Mouse (Mus musculus) ES-E14 (cell line): ENCODE measurements at regions not wholly inside any gene's neighbourhood (a gene's known extent, or its start where the extent isn't known, plus 50 kb on each side); places are given as distances from the start of the nearest gene placed in this dataset.
"Not testable (repeated sequence)": the region's sequence is repeated elsewhere in the genome, so short reads cannot be mapped to it uniquely, and the experiment has no call there.

Experiments
- DNase-seq: peaks from one replicate; pipeline ENCODE4 v3.0.0-alpha.2; 2013; ENCODE audit warnings: low read depth, low spot score
- H3K27ac ChIP-seq: 2 replicates; pipeline ENCODE4 v1.5.1; 2012; ENCODE audit warnings: low read depth, mild to moderate bottlenecking, low read length, moderate library complexity, mixed read lengths; ENCODE audit not compliant: poor library complexity, insufficient read depth, severe bottlenecking
- H3K36me3 ChIP-seq: 2 replicates; pipeline ENCODE4 v1.6.1; 2012; ENCODE audit warnings: mild to moderate bottlenecking, low read length, moderate library complexity, mixed read lengths; ENCODE audit not compliant: control insufficient read depth, poor library complexity, insufficient read depth, severe bottlenecking
- H3K4me1 ChIP-seq, 2 experiments: fragments of 150-350 bp in 1 of 2; sonication (generic) in 1 of 2; 2 replicates each; pipeline ENCODE4 v1.6.1; 2012; ENCODE audit warnings: low read length in 2 of 2, mild to moderate bottlenecking in 1 of 2, mixed read lengths in 1 of 2; ENCODE audit not compliant: control insufficient read depth in 2 of 2, insufficient read depth in 2 of 2, poor library complexity in 1 of 2
- H3K4me3 ChIP-seq, 2 experiments: fragments of 150-350 bp in 1 of 2; sonication (generic) in 1 of 2; 2 replicates each; pipeline ENCODE4 v1.5.1; 2012; ENCODE audit warnings: low read length in 2 of 2, low read depth in 1 of 2, mild to moderate bottlenecking in 1 of 2, mixed read lengths in 1 of 2; ENCODE audit not compliant: insufficient read depth in 1 of 2, poor library complexity in 1 of 2, severe bottlenecking in 1 of 2
- H3K9ac ChIP-seq: 2 replicates; pipeline ENCODE4 v1.6.1; 2012; ENCODE audit warnings: low read depth, mild to moderate bottlenecking, low read length, mixed read lengths; ENCODE audit not compliant: poor library complexity, insufficient read depth, severe bottlenecking
- H3K9me3 ChIP-seq: fragments of 150-350 bp; sonication (generic); 2 replicates; pipeline ENCODE4 v1.6.1; 2012; ENCODE audit warnings: low read depth, mild to moderate bottlenecking, low read length; ENCODE audit not compliant: control insufficient read depth, insufficient read depth
- CHD2 ChIP-seq: IDR thresholded peaks from 2 replicates; pipeline ENCODE4 v1.6.1; 2014; ENCODE audit warnings: mild to moderate bottlenecking, low read depth, low read length, inconsistent platforms
- HCFC1 ChIP-seq: IDR thresholded peaks from 2 replicates; pipeline ENCODE4 v1.6.1; 2012; ENCODE audit warnings: low read length, inconsistent platforms, borderline replicate concordance; ENCODE audit not compliant: insufficient read depth
- MAFK ChIP-seq: IDR thresholded peaks from 2 replicates; pipeline ENCODE4 v1.6.1; 2014; ENCODE audit warnings: mild to moderate bottlenecking, low read depth, low read length, inconsistent platforms; ENCODE audit not compliant: insufficient read depth
- ZC3H11A ChIP-seq: IDR thresholded peaks from 2 replicates; pipeline ENCODE4 v1.6.1; 2012; ENCODE audit warnings: low read depth, mild to moderate bottlenecking, inconsistent platforms, low read length, borderline replicate concordance
- ZNF384 ChIP-seq: IDR thresholded peaks from 2 replicates; pipeline ENCODE4 v1.6.1; 2012; ENCODE audit warnings: low read depth, low read length, inconsistent platforms
- in situ Hi-C, 2 experiments: fragments of 600-800 bp; cut with MboI; formaldehyde crosslinking; loops; one replicate each; pipeline ENCODE4 v1.15.1; 2025; ENCODE audit warnings: low sequenced_read_pairs in 2 of 2, inconsistent platforms in 1 of 2; ENCODE audit not compliant: unreplicated experiment in 2 of 2

DNA sequence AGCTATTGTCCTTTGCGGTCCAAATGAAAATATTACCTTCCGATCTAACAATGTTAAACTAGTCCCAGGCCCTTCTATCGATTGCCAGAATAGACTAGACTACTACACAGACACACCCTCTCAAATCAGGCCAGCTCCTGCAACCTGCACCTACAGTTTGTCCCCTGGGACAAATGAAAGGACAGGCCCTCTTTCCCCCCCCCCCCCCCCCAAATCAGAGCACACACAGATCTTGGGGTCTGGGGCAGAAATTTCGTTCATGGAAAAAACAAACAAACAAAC is 77.8 kb downstream of the BC107364 start:
- H3K4me1 ChIP-seq, H3K27ac ChIP-seq, H3K36me3 ChIP-seq, H3K4me3 ChIP-seq, H3K9me3 ChIP-seq, DNase-seq, in situ Hi-C loops, H3K9ac ChIP-seq: not testable (repeated sequence)

DNA sequence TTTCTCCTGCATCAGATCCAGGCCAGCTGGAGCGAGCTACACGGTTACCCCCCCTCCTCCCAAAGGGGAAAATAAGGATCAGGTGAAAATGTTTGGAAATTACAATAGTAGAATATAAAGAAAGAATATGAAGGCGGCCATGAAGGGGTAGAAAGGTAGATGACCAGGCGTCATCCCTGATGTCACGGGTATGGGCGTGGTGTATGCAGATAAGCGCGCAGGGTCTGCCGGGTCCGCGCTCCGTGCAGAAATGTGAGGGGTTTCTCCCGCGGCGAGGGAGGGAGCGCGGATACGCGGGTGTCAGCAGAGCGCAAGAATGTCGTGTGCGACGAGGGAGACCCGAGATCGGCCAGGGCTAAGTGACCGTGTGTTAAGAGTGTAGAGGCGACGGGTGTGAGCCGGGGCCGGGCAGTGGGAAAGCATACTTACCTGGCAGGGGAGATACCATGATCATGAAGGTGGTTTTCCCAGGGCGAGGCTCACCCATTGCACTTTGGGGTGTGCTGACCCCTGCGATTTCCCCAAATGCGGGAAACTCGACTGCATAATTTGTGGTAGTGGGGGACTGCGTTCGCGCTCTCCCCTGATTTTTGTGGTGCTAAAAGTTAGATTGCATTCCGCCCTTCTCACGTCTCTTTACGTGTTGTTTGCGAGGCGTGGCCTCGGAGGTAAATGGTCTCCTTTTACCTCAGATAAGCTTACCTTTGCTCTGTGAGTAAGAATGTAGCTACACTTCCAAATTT is 78.3 kb downstream of the BC107364 start:
- H3K4me1 ChIP-seq, H3K36me3 ChIP-seq, H3K9me3 ChIP-seq, DNase-seq, in situ Hi-C loops, H3K4me3 ChIP-seq, H3K9ac ChIP-seq, H3K27ac ChIP-seq: not testable (repeated sequence)

GRCm38 (mm10) chr3:96362581-96362980 is 68.8 kb upstream of the Fcgr1 start:
- in situ Hi-C loops, DNase-seq, H3K4me3 ChIP-seq, H3K36me3 ChIP-seq, H3K27ac ChIP-seq, H3K9me3 ChIP-seq, H3K4me1 ChIP-seq, H3K9ac ChIP-seq: not testable (repeated sequence)

GRCm38 (mm10) chr3:96360816-96361215 is 67.0 kb upstream of the Fcgr1 start:
- TF ChIP-seq ZC3H11A, result no peak
- no peak for TF ChIP-seq MAFK
- no peak for TF ChIP-seq ZNF384
- TF ChIP-seq HCFC1, result no peak
- no peak for TF ChIP-seq CHD2
- no peak overlapping the region for H3K4me3 ChIP-seq
- H3K27ac ChIP-seq, result no peak overlapping the region
- no peak for DNase-seq
- H3K9me3 ChIP-seq, result peaks cover 8% of the 10 kb centered on the region
- in situ Hi-C loops, result no loop called here
- H3K9ac ChIP-seq, result no peak overlapping the region
- no peaks in the 10 kb centered on the region for H3K4me1 ChIP-seq
- no peaks in the 10 kb centered on the region for H3K36me3 ChIP-seq

DNA sequence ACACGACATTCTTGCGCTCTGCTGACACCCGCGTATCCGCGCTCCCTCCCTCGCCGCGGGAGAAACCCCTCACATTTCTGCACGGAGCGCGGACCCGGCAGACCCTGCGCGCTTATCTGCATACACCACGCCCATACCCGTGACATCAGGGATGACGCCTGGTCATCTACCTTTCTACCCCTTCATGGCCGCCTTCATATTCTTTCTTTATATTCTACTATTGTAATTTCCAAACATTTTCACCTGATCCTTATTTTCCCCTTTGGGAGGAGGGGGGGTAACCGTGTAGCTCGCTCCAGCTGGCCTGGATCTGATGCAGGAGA is 66.4 kb upstream of the Fcgr1 start:
- H3K9me3 ChIP-seq, H3K36me3 ChIP-seq, H3K9ac ChIP-seq, DNase-seq, H3K27ac ChIP-seq, in situ Hi-C loops, H3K4me1 ChIP-seq, H3K4me3 ChIP-seq: not testable (repeated sequence)

DNA sequence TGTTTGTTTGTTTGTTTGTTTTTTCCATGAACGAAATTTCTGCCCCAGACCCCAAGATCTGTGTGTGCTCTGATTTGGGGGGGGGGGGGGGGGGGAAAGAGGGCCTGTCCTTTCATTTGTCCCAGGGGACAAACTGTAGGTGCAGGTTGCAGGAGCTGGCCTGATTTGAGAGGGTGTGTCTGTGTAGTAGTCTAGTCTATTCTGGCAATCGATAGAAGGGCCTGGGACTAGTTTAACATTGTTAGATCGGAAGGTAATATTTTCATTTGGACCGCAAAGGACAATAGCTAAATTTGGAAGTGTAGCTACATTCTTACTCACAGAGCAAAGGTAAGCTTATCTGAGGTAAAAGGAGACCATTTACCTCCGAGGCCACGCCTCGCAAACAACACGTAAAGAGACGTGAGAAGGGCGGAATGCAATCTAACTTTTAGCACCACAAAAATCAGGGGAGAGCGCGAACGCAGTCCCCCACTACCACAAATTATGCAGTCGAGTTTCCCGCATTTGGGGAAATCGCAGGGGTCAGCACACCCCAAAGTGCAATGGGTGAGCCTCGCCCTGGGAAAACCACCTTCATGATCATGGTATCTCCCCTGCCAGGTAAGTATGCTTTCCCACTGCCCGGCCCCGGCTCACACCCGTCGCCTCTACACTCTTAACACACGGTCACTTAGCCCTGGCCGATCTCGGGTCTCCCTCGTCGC is 65.9 kb upstream of the Fcgr1 start:
- H3K9ac ChIP-seq, H3K4me3 ChIP-seq, DNase-seq, H3K36me3 ChIP-seq, H3K27ac ChIP-seq, H3K4me1 ChIP-seq, in situ Hi-C loops, H3K9me3 ChIP-seq: not testable (repeated sequence)

DNA sequence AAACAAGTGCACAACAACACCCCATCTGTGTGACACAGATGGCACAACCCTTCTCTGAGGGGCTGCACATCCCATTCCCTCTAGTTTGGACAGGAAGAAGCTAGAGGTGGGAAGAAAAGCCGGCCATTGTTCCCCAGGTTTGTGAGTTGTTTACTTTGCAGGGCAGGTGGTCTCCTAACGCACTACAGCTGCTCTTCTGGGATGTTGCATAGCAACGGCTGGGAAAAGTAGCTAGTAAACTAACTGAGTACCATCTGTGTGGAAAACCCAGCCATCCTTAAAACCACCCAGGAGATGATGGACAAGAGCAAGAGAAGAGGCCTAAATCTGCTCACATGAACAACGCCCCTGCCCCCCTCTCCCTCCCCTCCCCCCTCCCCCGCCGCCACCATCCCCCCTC is 57.9 kb upstream of the Fcgr1 start:
- H3K4me1 ChIP-seq, H3K9ac ChIP-seq, H3K4me3 ChIP-seq, in situ Hi-C loops, DNase-seq, H3K27ac ChIP-seq, H3K9me3 ChIP-seq, H3K36me3 ChIP-seq: not testable (repeated sequence)
